In genomic region chr2:36217692-36218233, GRCm38 (mm10) we compare ENCODE assay signal across 16 mouse cellular contexts. TPM values are rescaled to one million over a fixed set of nuclear protein-coding genes. Genes with fewer than 3 reads are reported as not detected.
DNase-seq lines count a peak whose midpoint lies in the region; ATAC-seq and TF ChIP-seq lines count a peak whose summit lies in the region.
"Had no signal": no experiment of that assay in that cellular context is flagged by ENCODE, and none has a peak within 500 bp of the region (broad histone marks: within the 10 kb centered on the region; RNA-seq: fewer than 3 reads in every experiment).

No protein-coding gene starts in this region.

- no peaks in the 10 kb centered on the region for H3K36me3 ChIP-seq in forebrain, embryonic 13.5 days (ENCODE audit: poor library complexity, severe bottlenecking)
- no peaks in the 10 kb centered on the region for H3K36me3 ChIP-seq in forebrain, postnatal 0 days (ENCODE audit: insufficient read depth)
- no peaks in the 10 kb centered on the region for H3K36me3 ChIP-seq in kidney, embryonic 15.5 days
- no peaks in the 10 kb centered on the region for H3K36me3 ChIP-seq in embryonic facial prominence, embryonic 12.5 days
- H3K36me3 ChIP-seq: limb, embryonic 12.5 days; midbrain, embryonic 12.5 days had no signal

- H3K4me1 ChIP-seq in forebrain, embryonic 13.5 days: peaks cover 10% of the 10 kb centered on the region; the same call in 1 of the 2 replicates
- H3K4me1 ChIP-seq in forebrain, postnatal 0 days (ENCODE audit: insufficient read depth): no peaks in the 10 kb centered on the region
- peaks cover 42% of the 10 kb centered on the region for H3K4me1 ChIP-seq in kidney, embryonic 15.5 days
- peaks cover 34% of the 10 kb centered on the region for H3K4me1 ChIP-seq in embryonic facial prominence, embryonic 12.5 days

- TF ChIP-seq CTCF in forebrain, postnatal 0 days (IDR thresholded peaks at IDR 0.05; ENCODE audit: low read depth): no peak

- H3K4me2 ChIP-seq in forebrain, embryonic 13.5 days: no peak overlapping the region
- H3K4me2 ChIP-seq in forebrain, postnatal 0 days (ENCODE audit: low read depth): no peak overlapping the region
- H3K4me2 ChIP-seq in kidney, embryonic 15.5 days: peak overlapping the region; percentile 31
- H3K4me2 ChIP-seq in embryonic facial prominence, embryonic 12.5 days (replicated peaks): no peak overlapping the region
- H3K4me2 ChIP-seq: limb, embryonic 12.5 days; midbrain, embryonic 12.5 days had no signal

- no peak for DNase-seq in forebrain, postnatal 0 days
- DNase-seq in kidney, adult 18-20 months: no peak
- DNase-seq in lung, postnatal 10 days: peak; percentile 29
- no peak for DNase-seq in urinary bladder, postnatal 4 days (ENCODE audit: low spot score in 2 of 2)
- DNase-seq: cerebellum, postnatal 10 days; gastrocnemius, postnatal 36 days; spleen, adult 18-20 months; thymus, adult 2 months had no signal

- H3K9me3 ChIP-seq in forebrain, embryonic 13.5 days (replicated peaks): no peaks in the 10 kb centered on the region
- H3K9me3 ChIP-seq in forebrain, postnatal 0 days (ENCODE audit: low read length): no peaks in the 10 kb centered on the region
- no peaks in the 10 kb centered on the region for H3K9me3 ChIP-seq in kidney, embryonic 15.5 days (replicated peaks)
- no peaks in the 10 kb centered on the region for H3K9me3 ChIP-seq in embryonic facial prominence, embryonic 12.5 days
- H3K9me3 ChIP-seq: limb, embryonic 12.5 days; midbrain, embryonic 12.5 days had no signal

- H3K9ac ChIP-seq in forebrain, embryonic 13.5 days: 0 out of 2 replicates have a peak overlapping the region, but pooled peaks have one; percentile 6
- no peak overlapping the region for H3K9ac ChIP-seq in forebrain, postnatal 0 days
- H3K9ac ChIP-seq in kidney, embryonic 15.5 days: no peak overlapping the region
- no peak overlapping the region for H3K9ac ChIP-seq in embryonic facial prominence, embryonic 12.5 days
- H3K9ac ChIP-seq: limb, embryonic 12.5 days; midbrain, embryonic 12.5 days had no signal

- 53% methylated on average over 5 of the region's 5 CpGs for WGBS in forebrain, embryonic 13.5 days
- 49% methylated on average over 5 of the region's 5 CpGs for WGBS in forebrain, postnatal 0 days
- 34% methylated on average over 5 of the region's 5 CpGs for WGBS in kidney, embryonic 15.5 days
- WGBS in embryonic facial prominence, embryonic 12.5 days: 41% methylated on average over 5 of the region's 5 CpGs

- 0 out of 2 replicates have a peak, but pooled peaks cover 3% of the 10 kb centered on the region for H3K27me3 ChIP-seq in forebrain, embryonic 13.5 days
- H3K27me3 ChIP-seq in forebrain, postnatal 0 days (ENCODE audit: insufficient read depth, low read length): no peaks in the 10 kb centered on the region
- no peaks in the 10 kb centered on the region for H3K27me3 ChIP-seq in kidney, embryonic 15.5 days
- no peaks in the 10 kb centered on the region for H3K27me3 ChIP-seq in embryonic facial prominence, embryonic 12.5 days
- H3K27me3 ChIP-seq: limb, embryonic 12.5 days had no signal

- no peak for ATAC-seq in forebrain, embryonic 13.5 days
- no peak for ATAC-seq in forebrain, postnatal 0 days
- no peak for ATAC-seq in kidney, embryonic 15.5 days (replicated peaks; ENCODE audit: low FRiP score)
- no peak for ATAC-seq in embryonic facial prominence, embryonic 12.5 days (ENCODE audit: insufficient number of reproducible peaks, insufficient read depth, low FRiP score, low TSS enrichment)
- no peak for ATAC-seq in granulocyte monocyte progenitor cell, adult 5-6 weeks (replicated peaks; ENCODE audit: poor library complexity, severe bottlenecking)
- ATAC-seq: forebrain, embryonic 16.5 days; hindbrain, postnatal 0 days had no signal

- no peak overlapping the region for H3K4me3 ChIP-seq in forebrain, embryonic 13.5 days
- H3K4me3 ChIP-seq in forebrain, postnatal 0 days (ENCODE audit: low read depth, low read length): no peak overlapping the region
- no peak overlapping the region for H3K4me3 ChIP-seq in kidney, embryonic 15.5 days (replicated peaks)
- no peak overlapping the region for H3K4me3 ChIP-seq in embryonic facial prominence, embryonic 12.5 days
- H3K4me3 ChIP-seq: limb, embryonic 12.5 days; midbrain, embryonic 12.5 days had no signal

- no peak overlapping the region for H3K27ac ChIP-seq in forebrain, embryonic 13.5 days
- H3K27ac ChIP-seq in forebrain, postnatal 0 days (ENCODE audit: low read depth, low read length): no peak overlapping the region
- H3K27ac ChIP-seq in kidney, embryonic 15.5 days: peak overlapping the region; percentile 77
- peak overlapping the region; percentile 31 for H3K27ac ChIP-seq in embryonic facial prominence, embryonic 12.5 days
- H3K27ac ChIP-seq: hindbrain, postnatal 0 days; limb, embryonic 12.5 days; midbrain, embryonic 12.5 days had no signal

RNA-seq across cellular contexts. Expression of gene Ptgs1, which starts 12.5 kb away (rescaled TPM):
- polyA plus RNA-seq in forebrain, embryonic 13.5 days (2015; fragmentation: Nextera tagmentation; extraction: Ambion mirVana): 2.2 and 2.4 TPM in 2 replicates
- total RNA-seq in forebrain, postnatal 0 days (2014; rRNA removed): 4.9 and 6.6 TPM in 2 replicates
- 4.4 and 5.5 TPM in 2 replicates for polyA plus RNA-seq in forebrain, postnatal 0 days (2015; fragmentation: Nextera tagmentation; extraction: Ambion mirVana)
- 29.2 and 30.6 TPM in 2 replicates for polyA plus RNA-seq in kidney, embryonic 15.5 days (2015; fragmentation: Nextera tagmentation; extraction: Ambion mirVana)
- polyA plus RNA-seq in embryonic facial prominence, embryonic 12.5 days (2016; fragmentation: Nextera tagmentation; extraction: Ambion mirVana): 6.7 and 8.9 TPM in 2 replicates
- total RNA-seq in granulocyte monocyte progenitor cell, adult 5-6 weeks (2014; fragmentation: Nextera tagmentation): 20.8 and 21.8 TPM in 2 replicates
- 30.5 and 31.0 TPM in 2 replicates for total RNA-seq in granulocyte monocyte progenitor cell, adult 5-6 weeks (2017)

Comparison
In these comparisons a context has a peak if more than half of its experiments do, and no peak if none do; other contexts are left out.
1. H3K27ac ChIP-seq: peak in kidney, embryonic 15.5 days (single experiment) and embryonic facial prominence, embryonic 12.5 days (single experiment); none in forebrain, embryonic 13.5 days (single experiment) and forebrain, postnatal 0 days (single experiment).